Mouse (Mus musculus) kidney, adult 2 months (tissue): Measurements from ENCODE around the gene Tox2. TPM values are rescaled to one million over a fixed set of nuclear protein-coding genes. Genes with fewer than 3 reads are reported as not detected.
A peak's percentile ranks its signal among the peaks of the same experiment; 100 is the strongest.

Experiments used
- DNase-seq: peaks from one replicate; pipeline ENCODE4 v3.0.0; 2021
- H3K27ac ChIP-seq: fragments of 200-500 bp; 2 replicates; pipeline ENCODE4 v1.5.1; 2012; ENCODE audit warnings: low read depth, low read length, control low read depth, inconsistent platforms; ENCODE audit not compliant: insufficient read depth
- H3K27me3 ChIP-seq: fragments of 200-500 bp; replicated peaks from 2 replicates; pipeline ENCODE4 v1.6.1; 2012; ENCODE audit warnings: mild to moderate bottlenecking, moderate library complexity, low read length, inconsistent platforms; ENCODE audit not compliant: control insufficient read depth, insufficient read depth
- H3K36me3 ChIP-seq: fragments of 200-500 bp; 2 replicates; pipeline ENCODE4 v1.6.1; 2012; ENCODE audit warnings: mild to moderate bottlenecking, moderate library complexity, low read length, inconsistent platforms; ENCODE audit not compliant: control insufficient read depth, insufficient read depth
- H3K4me1 ChIP-seq: fragments of 200-500 bp; 2 replicates; pipeline ENCODE4 v1.6.1; 2011; ENCODE audit warnings: low read length; ENCODE audit not compliant: control insufficient read depth, insufficient read depth
- H3K4me3 ChIP-seq: fragments of 200-500 bp; 2 replicates; pipeline ENCODE4 v1.5.1; 2011; ENCODE audit warnings: mild to moderate bottlenecking, low read depth, low read length, control low read depth; ENCODE audit not compliant: insufficient read depth
- CTCF ChIP-seq: fragments of 200-500 bp; conservative IDR thresholded peaks from 2 replicates; pipeline ENCODE4 v1.5.1; 2011; ENCODE audit warnings: low read depth, mild to moderate bottlenecking, control low read depth, low read length, moderate library complexity, mixed read lengths; ENCODE audit not compliant: insufficient read depth, insufficient read length
- POLR2A ChIP-seq: fragments of 200-500 bp; IDR thresholded peaks from one replicate; pipeline ENCODE4 v1.6.1; 2011; ENCODE audit warnings: low read depth, low read length, control low read depth
- WGBS: fragments of 180-500 bp; shearing (Covaris S2); methylation state at CpG from one replicate; pipeline ENCODE4 v1.1.7; 2018; 5-methylcytosine and 5-hydroxymethylcytosine counted together
- polyA plus RNA-seq: library from polyadenylated mRNA; depleted of rRNA; stranded (reverse); fragments of >200 nt; gene quantifications from 2 replicates; pipeline ENCODE4 v1.2.3, GENCODE M21; 2012

Gene Tox2
- polyA plus RNA-seq, 1 experiment, result 1.4 TPM

- Histone ChIP-seq H3K4me3 (no peak overlapping the region), H3K27me3 (no peaks in the 10 kb centered on the region; the same call in 1 of the 2 replicates), H3K27ac (no peak overlapping the region), H3K4me1 (no peaks in the 10 kb centered on the region), H3K36me3 (no peaks in the 10 kb centered on the region)
- 69% methylated on average over 16 of the region's 23 CpGs for WGBS
- no peak for TF ChIP-seq POLR2A
- no peak for TF ChIP-seq CTCF
- no peak for DNase-seq
These were observed 77.9 kb downstream of the Tox2 start for GRCm38 (mm10) chr2:163280636-163281322.

- Histone ChIP-seq H3K27me3 (no peaks in the 10 kb centered on the region), H3K4me3 (no peak overlapping the region), H3K36me3 (no peaks in the 10 kb centered on the region), H3K4me1 (no peaks in the 10 kb centered on the region), H3K27ac (no peak overlapping the region)
- TF ChIP-seq POLR2A, result no peak
- no peak for TF ChIP-seq CTCF
- WGBS, result 27% methylated on average over 7 of the region's 7 CpGs
- DNase-seq, result peak; percentile 9
These were observed 81.9 kb downstream of the Tox2 start for GRCm38 (mm10) chr2:163284856-163285255.

GRCm38 (mm10) chr2:163285335-163285734, 82.4 kb downstream of the Tox2 start:
- no peaks in the 10 kb centered on the region for H3K27me3 ChIP-seq
- no peak for DNase-seq
- no peak overlapping the region for H3K27ac ChIP-seq
- H3K36me3 ChIP-seq, result no peaks in the 10 kb centered on the region
- WGBS, result 9% methylated on average over 9 of the region's 9 CpGs
- no peak overlapping the region for H3K4me3 ChIP-seq
- no peaks in the 10 kb centered on the region for H3K4me1 ChIP-seq
- TF ChIP-seq POLR2A, result no peak

- no peaks in the 10 kb centered on the region for H3K27me3 ChIP-seq
- WGBS, result 35% methylated on average over 7 of the region's 7 CpGs
- no peaks in the 10 kb centered on the region for H3K36me3 ChIP-seq
- no peak for DNase-seq
- H3K4me3 ChIP-seq, result no peak overlapping the region
- no peak overlapping the region for H3K27ac ChIP-seq
- no peaks in the 10 kb centered on the region for H3K4me1 ChIP-seq
- no peak for TF ChIP-seq POLR2A
- TF ChIP-seq CTCF, result no peak
These were observed 82.8 kb downstream of the Tox2 start for GRCm38 (mm10) chr2:163285762-163286161.

GRCm38 (mm10) chr2:163288881-163289379, 86.0 kb downstream of the Tox2 start:
- no peaks in the 10 kb centered on the region for H3K36me3 ChIP-seq
- no peaks in the 10 kb centered on the region for H3K4me1 ChIP-seq
- H3K4me3 ChIP-seq, result no peak overlapping the region
- no peak overlapping the region for H3K27ac ChIP-seq
- peak; percentile 61 for DNase-seq
- WGBS, result 3% methylated on average over 21 of the region's 21 CpGs
- TF ChIP-seq POLR2A (no peak), CTCF (no peak)
- no peaks in the 10 kb centered on the region; the same call in 1 of the 2 replicates for H3K27me3 ChIP-seq

- 34% methylated on average over 11 of the region's 11 CpGs for WGBS
- Histone ChIP-seq H3K4me3 (no peak overlapping the region), H3K27me3 (no peaks in the 10 kb centered on the region; the same call in 1 of the 2 replicates), H3K36me3 (no peaks in the 10 kb centered on the region), H3K4me1 (no peaks in the 10 kb centered on the region), H3K27ac (no peak overlapping the region)
- no peak for TF ChIP-seq CTCF
- TF ChIP-seq POLR2A, result no peak
- no peak for DNase-seq
These were observed 94.2 kb downstream of the Tox2 start for GRCm38 (mm10) chr2:163296999-163297630.

GRCm38 (mm10) chr2:163300069-163301060, 97.4 kb downstream of the Tox2 start:
- Histone ChIP-seq H3K36me3 (no peaks in the 10 kb centered on the region), H3K4me1 (no peaks in the 10 kb centered on the region), H3K4me3 (no peak overlapping the region), H3K27ac (no peak overlapping the region), H3K27me3 (no peaks in the 10 kb centered on the region)
- TF ChIP-seq CTCF (no peak), POLR2A (no peak)
- 50% methylated on average over 14 of the region's 14 CpGs for WGBS
- DNase-seq, result peak; percentile 55
